Mouse (Mus musculus) layer of hippocampus, postnatal 25 days (tissue): Measurements from ENCODE around the gene Anp32b. TPM values are rescaled to one million over a fixed set of nuclear protein-coding genes. Genes with fewer than 3 reads are reported as not detected.

Source experiments
- DNase-seq, 2 experiments: peaks; one replicate each; pipeline ENCODE4 v3.0.0; 2022; ENCODE audit warnings: mixed read lengths in 2 of 2, low spot score in 1 of 2; ENCODE audit errors: extremely low spot score in 1 of 2
- total RNA-seq, 2 experiments: library from RNA; stranded (reverse); gene quantifications; 2 replicates each; pipeline ENCODE4 v1.2.3; 2021

The Anp32b gene
- total RNA-seq, 2 experiments from 2014 or later = 48.9 to 53.4 TPM

- DNase-seq = peak in 1 of 2 experiments; percentile 63
Measured at GRCm38 (mm10) chr4:46498976-46499375, 48.3 kb downstream of the Anp32b start.

GRCm38 (mm10) chr4:46502606-46503502 is 52.2 kb downstream of the Anp32b start:
- no peak for DNase-seq

GRCm38 (mm10) chr4:46503881-46504280 is 53.2 kb downstream of the Anp32b start:
- no peak for DNase-seq

GRCm38 (mm10) chr4:46505361-46506057 is 54.8 kb downstream of the Anp32b start:
- DNase-seq = no peak

- peak; percentile 89 to 92 for DNase-seq
Measured at GRCm38 (mm10) chr4:46506801-46507610, 56.3 kb downstream of the Anp32b start.

GRCm38 (mm10) chr4:46507736-46508460 is 57.2 kb downstream of the Anp32b start:
- DNase-seq = peak in 1 of 2 experiments; percentile 81

GRCm38 (mm10) chr4:46520491-46520890 is 69.8 kb downstream of the Anp32b start:
- DNase-seq = no peak

- no peak for DNase-seq
Measured at GRCm38 (mm10) chr4:46521457-46521856, 70.8 kb downstream of the Anp32b start.

Other genes with a start within 250 kb of the Anp32b start
- gene Foxe1, start 107.3 kb upstream of the Anp32b start, total RNA-seq = not detected
- gene Trmo, start 61.5 kb upstream of the Anp32b start, total RNA-seq = 1 to 10 TPM; 3.9 to 5.5 TPM
- not detected for gene Hemgn, start 37.4 kb upstream of the Anp32b start, total RNA-seq
- 10 to 100 TPM; 20.3 to 24.5 TPM for gene Nans, start 38.3 kb downstream of the Anp32b start, total RNA-seq
- under 1 TPM; 0.42 to 0.54 TPM for gene Trim14, start 85.2 kb downstream of the Anp32b start, total RNA-seq
- gene Coro2a, start 151.3 kb downstream of the Anp32b start, total RNA-seq = 10 to 100 TPM; 17.3 to 18.6 TPM
- gene Tbc1d2, start 199.3 kb downstream of the Anp32b start, total RNA-seq = 1 to 10 TPM; 1.8 to 3.6 TPM